Mouse (Mus musculus) natural killer cell, adult 2 months (primary cell): ENCODE data around the gene Sox15.
"Not testable (repeated sequence)": the region's sequence is repeated elsewhere in the genome, so short reads cannot be mapped to it uniquely, and the experiment has no call there.

Source experiments
- DNase-seq, 2 experiments: peaks; one replicate each; pipeline ENCODE4 v3.0.0; 2022; ENCODE audit warnings: low spot score in 2 of 2

Sox15 gene

GRCm38 (mm10) chr11:69655264-69656064 lies at the start of gene Sox15:
Sox15 (plus strand) TSS chr11:69655314.
- DNase-seq, result no peak

DNA sequence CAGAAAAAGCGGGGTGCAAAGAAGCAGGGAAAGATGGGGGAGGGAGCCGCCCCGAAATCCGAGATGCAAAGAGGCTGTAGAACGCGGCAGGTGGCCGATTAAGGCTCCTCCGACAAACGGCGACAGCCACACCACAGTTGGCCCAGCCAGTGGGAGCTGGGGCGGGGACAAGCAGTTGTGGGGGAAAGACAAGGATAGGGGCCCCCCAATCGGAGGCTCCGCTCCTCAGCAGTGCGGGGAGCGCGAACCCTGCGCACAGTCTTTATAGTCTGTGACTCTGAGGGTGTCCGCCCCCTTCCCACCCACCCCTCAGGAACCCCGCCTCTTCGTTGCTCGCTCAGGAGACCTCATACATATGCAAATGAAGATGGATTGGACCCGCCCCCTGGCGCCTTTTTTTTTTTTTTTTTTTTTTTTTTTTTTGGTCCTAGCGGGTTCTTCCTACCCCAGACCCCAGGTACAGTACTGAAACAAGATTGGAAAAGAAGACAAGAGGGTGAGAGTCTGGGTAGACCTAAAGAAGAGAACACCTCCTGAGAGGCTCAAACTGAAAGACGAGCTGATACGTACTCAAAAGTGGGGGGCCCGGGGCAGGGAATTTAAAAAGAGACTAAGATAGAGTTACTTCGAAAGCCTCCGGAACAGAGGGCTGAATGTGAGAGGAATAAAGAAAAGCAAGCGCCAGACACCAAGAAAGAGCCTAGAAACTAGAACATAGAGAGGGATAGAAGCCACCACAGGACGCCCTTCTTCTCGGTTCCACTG lies 49.2 kb upstream of the Sox15 start, which contains the start of gene Atp1b2:
TSS of gene Atp1b2 (minus strand) at position 217 of the 765 bp plus-strand sequence.
- DNase-seq, result peak in 1 of 2 experiments; percentile 46

DNA sequence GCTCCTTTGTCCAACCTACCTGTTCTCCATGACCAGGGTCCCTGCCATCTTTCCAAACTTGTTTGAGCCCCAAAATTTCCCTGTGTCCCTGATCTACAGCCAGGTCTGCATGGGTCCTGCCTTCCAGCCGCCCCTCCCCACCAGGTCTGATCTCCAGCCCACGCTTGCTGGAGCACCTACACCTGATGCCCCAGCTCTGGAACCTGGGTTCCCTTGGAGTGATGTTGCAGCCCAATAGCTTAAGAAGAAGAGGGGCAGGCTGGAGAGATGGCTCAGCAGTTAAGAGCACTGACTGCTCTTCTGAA lies 48.7 kb upstream of the Sox15 start:
- no peak for DNase-seq

GRCm38 (mm10) chr11:69606832-69607231 lies 48.3 kb upstream of the Sox15 start:
- DNase-seq, result no peak

DNA sequence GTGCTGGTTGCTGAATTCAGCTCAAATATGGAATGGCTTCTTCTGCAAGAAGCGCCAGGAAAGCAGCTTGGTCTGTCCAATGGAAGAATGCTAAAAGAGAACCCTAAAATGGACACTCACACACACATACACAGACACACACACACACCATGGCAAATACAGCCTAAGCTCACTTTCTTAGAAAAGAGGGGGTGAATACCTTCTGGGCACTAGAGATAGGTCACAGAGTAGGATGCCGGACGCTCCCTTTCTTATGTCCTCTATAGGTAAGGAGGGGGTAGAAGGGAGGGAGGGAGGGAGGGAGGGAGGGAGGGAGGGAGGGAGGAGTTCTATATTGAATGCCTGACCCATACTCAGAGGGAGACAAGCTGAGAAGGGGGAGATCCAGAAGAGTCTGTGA lies 46.6 kb upstream of the Sox15 start:
- DNase-seq, result no peak

DNA sequence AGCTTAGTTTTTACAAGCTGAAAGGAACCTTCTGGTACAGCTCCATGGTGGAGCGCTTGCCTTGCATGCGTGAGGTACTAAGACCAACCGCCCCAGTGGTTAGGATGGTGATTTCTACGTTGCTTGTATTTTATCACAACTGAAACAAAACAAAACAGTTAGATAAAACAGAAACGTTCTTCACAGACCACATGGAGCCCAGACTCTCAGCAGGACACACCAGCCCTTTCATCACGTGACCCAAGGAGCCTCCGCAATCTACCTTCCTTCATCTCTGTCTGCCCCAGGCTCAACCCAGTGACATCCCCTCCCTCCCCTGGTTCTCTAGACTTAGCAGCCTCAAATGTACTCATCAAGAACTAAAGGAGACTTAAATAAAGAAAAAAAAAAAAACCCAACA lies 45.7 kb upstream of the Sox15 start:
- no peak for DNase-seq

- no peak for DNase-seq
These were observed 44.2 kb upstream of the Sox15 start for GRCm38 (mm10) chr11:69610899-69611298.

DNA sequence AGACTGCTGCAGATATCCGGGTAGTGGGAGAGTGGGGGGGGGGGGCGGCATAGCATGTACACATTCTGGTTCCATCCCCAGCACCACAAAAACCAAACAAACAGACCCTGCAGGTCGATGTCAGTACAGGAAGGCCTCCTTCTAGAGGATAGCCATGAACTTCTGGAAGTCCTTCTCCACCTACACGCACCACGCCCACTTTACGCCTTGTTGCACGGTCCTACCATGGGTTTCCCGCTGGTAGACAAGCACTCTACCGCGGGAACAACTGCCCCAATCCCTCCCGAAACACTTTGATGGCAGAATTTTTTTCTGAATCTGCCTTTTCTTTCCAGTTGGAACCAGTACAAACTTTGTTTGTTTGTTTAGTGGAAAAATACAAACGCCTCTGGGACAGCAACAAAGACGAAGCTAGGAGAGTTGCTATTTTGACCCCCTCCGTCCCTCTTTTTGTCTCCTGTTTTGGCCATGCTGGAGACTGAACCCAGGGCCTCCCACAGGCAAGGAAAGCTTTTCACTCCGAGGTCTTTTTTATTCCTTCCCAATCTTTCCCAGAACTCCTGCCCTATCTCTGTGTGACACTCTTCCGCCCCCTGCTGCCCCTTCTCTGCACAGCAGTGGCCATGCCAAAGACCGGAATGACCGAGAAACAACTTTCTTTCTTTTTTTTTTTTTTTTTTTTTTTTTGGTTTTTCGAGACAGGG lies 41.4 kb upstream of the Sox15 start:
- DNase-seq, result peak in 1 of 2 experiments; percentile 41

GRCm38 (mm10) chr11:69614257-69614588 lies 40.9 kb upstream of the Sox15 start:
- not testable (repeated sequence) for DNase-seq

GRCm38 (mm10) chr11:69616781-69617180 lies 38.3 kb upstream of the Sox15 start:
- no peak for DNase-seq

GRCm38 (mm10) chr11:69617805-69618204 lies 37.3 kb upstream of the Sox15 start, which contains the start of gene Shbg:
Shbg (minus strand) TSS chr11:69617905.
- no peak for DNase-seq

DNA sequence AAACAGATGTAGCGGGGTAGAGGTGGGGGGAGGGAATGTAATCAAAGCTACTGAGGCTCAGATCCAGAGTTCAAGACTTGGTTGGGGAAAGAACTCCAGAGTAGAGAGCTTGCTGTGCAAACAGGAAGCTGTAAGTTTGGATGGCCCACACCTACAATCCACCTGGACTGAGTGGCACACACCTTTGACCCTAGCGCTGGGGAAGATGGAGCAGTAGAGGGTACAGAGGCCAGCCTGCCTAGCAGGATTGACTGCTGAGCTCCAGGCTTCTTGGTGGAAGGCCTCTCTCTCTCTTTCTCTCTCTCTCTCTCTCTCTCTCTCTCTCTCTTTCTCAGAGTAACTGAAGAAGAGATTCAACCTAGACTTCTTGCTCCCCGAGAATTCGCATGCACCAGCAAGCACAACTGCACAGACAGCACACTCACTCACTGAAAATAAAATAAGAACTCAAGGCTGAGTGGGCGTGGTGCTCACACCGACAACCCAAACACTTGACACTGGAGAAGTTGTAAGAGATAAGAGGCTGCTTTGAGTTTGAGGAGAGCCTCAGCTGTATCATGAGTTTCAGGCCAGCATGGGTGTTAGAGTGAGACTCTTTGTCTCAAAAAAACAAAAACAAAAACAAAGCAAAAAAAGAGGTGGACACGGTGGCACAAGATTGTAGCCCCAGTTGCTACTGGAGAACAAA lies 34.6 kb upstream of the Sox15 start:
- DNase-seq, result no peak

GRCm38 (mm10) chr11:69621571-69622268 lies 33.4 kb upstream of the Sox15 start, which contains the start of gene Sat2:
Sat2 (plus strand) TSS chr11:69622024.
- DNase-seq, result no peak

- no peak for DNase-seq
These were observed 32.7 kb upstream of the Sox15 start for GRCm38 (mm10) chr11:69622406-69622805.

- DNase-seq, result no peak
These were observed 32.1 kb upstream of the Sox15 start for GRCm38 (mm10) chr11:69623006-69623405.

GRCm38 (mm10) chr11:69624339-69624738 lies 30.8 kb upstream of the Sox15 start:
- DNase-seq, result not testable (repeated sequence)

DNA sequence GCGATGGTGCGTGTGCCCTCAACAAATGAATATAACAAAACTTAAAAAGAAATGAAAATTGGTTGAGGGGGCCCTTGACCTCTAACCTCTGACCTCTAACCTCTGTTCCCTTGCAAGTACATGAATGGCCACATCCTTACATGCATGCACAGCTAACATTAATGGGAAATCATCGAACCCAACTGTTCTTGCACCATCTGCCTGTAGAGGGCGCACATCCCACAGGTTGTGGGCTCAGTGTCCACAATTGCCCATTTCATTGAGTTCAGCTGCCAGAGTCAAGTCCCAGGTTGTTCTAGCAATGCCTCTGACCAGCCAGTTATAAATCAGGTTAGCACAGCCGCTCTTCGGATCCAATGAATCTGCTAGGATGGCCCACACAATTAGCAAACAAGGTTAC lies 26.8 kb upstream of the Sox15 start:
- DNase-seq, result peak; percentile 71 to 80

DNA sequence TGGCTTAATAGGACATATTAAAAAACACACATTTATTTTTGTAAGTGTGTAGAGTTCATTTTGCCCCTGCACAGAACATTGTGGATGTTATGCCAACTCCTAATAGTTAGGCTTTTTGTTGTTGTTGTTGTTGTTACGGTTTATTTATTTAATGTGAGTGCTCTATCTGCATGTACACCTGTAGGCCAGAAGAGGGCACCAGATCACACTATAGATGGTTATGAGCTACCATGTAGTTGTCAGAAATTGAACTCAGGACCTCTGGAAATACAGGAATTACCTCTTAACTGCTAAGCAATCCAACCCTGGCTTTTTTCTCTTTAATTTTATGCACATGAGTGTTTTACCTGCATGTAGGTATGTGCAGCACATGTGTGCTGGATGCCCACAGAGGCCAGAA lies 25.3 kb upstream of the Sox15 start:
- DNase-seq, result no peak

GRCm38 (mm10) chr11:69632284-69633089 lies 22.6 kb upstream of the Sox15 start, which contains the start of gene Fxr2:
Fxr2 (plus strand) TSS chr11:69632990.
- peak; percentile 100 for DNase-seq

DNA sequence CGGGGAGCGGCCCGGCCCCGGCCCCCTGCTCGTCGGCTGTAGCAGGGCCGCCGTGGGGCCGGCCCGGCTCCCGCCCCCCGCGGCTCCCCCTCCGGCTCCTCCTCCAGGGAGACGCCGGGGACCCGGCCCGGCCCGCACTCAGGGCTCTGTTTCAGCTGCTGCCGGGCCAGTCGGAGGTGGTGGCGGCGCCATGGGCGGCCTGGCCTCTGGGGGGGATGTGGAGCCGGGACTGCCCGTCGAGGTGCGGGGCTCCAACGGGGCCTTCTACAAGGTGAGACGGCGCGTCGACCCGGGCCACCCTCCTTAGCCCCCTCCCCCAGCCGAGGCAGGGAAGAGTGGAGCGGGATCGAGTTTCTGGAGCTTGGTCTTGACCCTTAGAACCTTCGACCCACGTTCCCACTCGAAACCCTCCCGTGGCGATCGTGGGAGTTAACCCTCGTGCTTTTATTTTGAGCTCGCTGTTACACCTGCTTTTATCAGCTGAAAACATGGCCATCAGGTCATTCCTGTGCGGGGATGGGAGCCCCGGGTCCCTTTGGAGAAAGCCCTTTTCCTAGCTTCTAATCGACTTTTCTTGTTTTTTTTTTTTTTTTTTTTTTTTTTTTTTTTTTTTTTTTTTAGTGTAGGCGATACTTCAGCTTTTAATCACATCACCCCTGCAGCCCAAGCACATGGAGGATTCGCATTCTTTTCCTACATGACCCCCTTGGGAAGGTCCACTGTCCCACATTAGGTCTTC lies 21.8 kb upstream of the Sox15 start:
- no peak for DNase-seq
